Mouse (Mus musculus) brain, embryonic 14.5 days (tissue): Measurements from ENCODE around the gene Mfap3. TPM values are rescaled to one million over a fixed set of nuclear protein-coding genes. Genes with fewer than 3 reads are reported as not detected.
A peak's percentile ranks its signal among the peaks of the same experiment; 100 is the strongest.
"Not testable (repeated sequence)": the region's sequence is repeated elsewhere in the genome, so short reads cannot be mapped to it uniquely, and the experiment has no call there.

Experiments
- DNase-seq: peaks from one replicate; pipeline ENCODE4 v3.0.0-alpha.2; 2011; ENCODE audit warnings: low read depth
- CTCF ChIP-seq: fragments of 200-500 bp; IDR thresholded peaks from 2 replicates; pipeline ENCODE4 v1.5.1; 2012; ENCODE audit warnings: inconsistent platforms, mild to moderate bottlenecking, moderate library complexity, borderline replicate concordance; ENCODE audit not compliant: insufficient read depth, insufficient read length; ENCODE audit errors: extremely low read depth
- POLR2A ChIP-seq: fragments of 200-500 bp; IDR thresholded peaks from 2 replicates; pipeline ENCODE4 v1.6.1; 2012; ENCODE audit warnings: mild to moderate bottlenecking, inconsistent platforms, borderline replicate concordance; ENCODE audit not compliant: poor library complexity, insufficient read depth, insufficient read length, severe bottlenecking; ENCODE audit errors: extremely low read depth
- polyA plus RNA-seq: library from polyadenylated mRNA; depleted of rRNA; stranded (reverse); fragments of >200 nt; gene quantifications from 2 replicates; pipeline ENCODE4 v1.2.3, GENCODE M21; 2012

Gene Mfap3
- polyA plus RNA-seq, 1 experiment: 39.3 TPM

- no peak for DNase-seq
- no peak for TF ChIP-seq CTCF
- TF ChIP-seq POLR2A: no peak
Measured at GRCm38 (mm10) chr11:57539841-57540418, 21.5 kb downstream of the Mfap3 start.

GRCm38 (mm10) chr11:57540681-57541080 lies 22.2 kb downstream of the Mfap3 start:
- DNase-seq: peak; percentile 72
- TF ChIP-seq POLR2A (no peak), CTCF (no peak)

- DNase-seq: peak; percentile 94
- peak; percentile 95 for TF ChIP-seq CTCF
- no peak for TF ChIP-seq POLR2A
Measured at GRCm38 (mm10) chr11:57548618-57549550, 30.4 kb downstream of the Mfap3 start.

- TF ChIP-seq POLR2A: no peak
- peak; percentile 27; the same call in 1 of the 2 replicates for TF ChIP-seq CTCF
- no peak for DNase-seq
Measured at GRCm38 (mm10) chr11:57550230-57550629, 31.8 kb downstream of the Mfap3 start.

- no peak for DNase-seq
- no peak for TF ChIP-seq POLR2A
- TF ChIP-seq CTCF: no peak
Measured at GRCm38 (mm10) chr11:57551016-57551415, 32.6 kb downstream of the Mfap3 start.

- TF ChIP-seq CTCF (no peak), POLR2A (no peak)
- DNase-seq: peak; percentile 91
Measured at GRCm38 (mm10) chr11:57553015-57553780, 34.7 kb downstream of the Mfap3 start.

GRCm38 (mm10) chr11:57557936-57558335 lies 39.5 kb downstream of the Mfap3 start:
- not testable (repeated sequence) for DNase-seq

- TF ChIP-seq POLR2A: no peak
- TF ChIP-seq CTCF: no peak
- peak; percentile 54 for DNase-seq
Measured at GRCm38 (mm10) chr11:57564564-57564963, 46.1 kb downstream of the Mfap3 start.

- TF ChIP-seq POLR2A (no peak), CTCF (no peak)
- peak; percentile 76 for DNase-seq
Measured at GRCm38 (mm10) chr11:57566091-57567035, 47.9 kb downstream of the Mfap3 start.

- no peak for TF ChIP-seq POLR2A
- TF ChIP-seq CTCF: no peak
- DNase-seq: no peak
Measured at GRCm38 (mm10) chr11:57568950-57569490, 50.6 kb downstream of the Mfap3 start.
